Mouse (Mus musculus) heart, postnatal 14 days (tissue): Measurements from ENCODE around the gene AI597479. TPM values are rescaled to one million over a fixed set of nuclear protein-coding genes. Genes with fewer than 3 reads are reported as not detected.

Source experiments
- DNase-seq, 2 experiments: peaks; one replicate each; pipeline ENCODE4 v3.0.0; 2021 to 2022
- intact Hi-C: fragments of 180-260 bp; cut with DNase I; formaldehyde crosslinking; loops from one replicate; pipeline ENCODE4 v1.15.1; 2025
- total RNA-seq, 2 experiments: library from RNA; stranded (reverse); gene quantifications; 2 replicates each; pipeline ENCODE4 v1.2.3; 2021

AI597479 gene
- total RNA-seq, 2 experiments from 2014 or later = 15.3 to 15.4 TPM

DNA sequence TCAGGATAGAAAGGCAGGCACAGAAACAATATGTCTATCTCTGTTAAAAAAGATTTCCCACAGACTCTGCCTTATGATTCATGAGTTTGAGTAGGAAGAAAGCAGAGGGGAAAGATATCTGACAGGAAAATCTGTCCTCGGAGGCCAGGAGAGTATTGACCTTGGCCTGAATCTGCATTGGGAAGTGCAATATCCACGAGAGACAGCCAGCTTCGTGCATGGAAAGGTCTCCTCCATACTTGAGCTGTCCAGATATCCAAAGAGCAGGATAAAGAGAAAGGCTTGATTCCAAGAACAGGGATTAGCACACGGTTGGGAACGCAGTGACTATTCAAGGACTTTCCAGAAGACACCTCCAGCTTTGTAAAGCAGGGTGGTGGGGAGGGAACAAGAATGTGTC is 55.0 kb downstream of the AI597479 start:
- intact Hi-C loops = no loop called here

DNA sequence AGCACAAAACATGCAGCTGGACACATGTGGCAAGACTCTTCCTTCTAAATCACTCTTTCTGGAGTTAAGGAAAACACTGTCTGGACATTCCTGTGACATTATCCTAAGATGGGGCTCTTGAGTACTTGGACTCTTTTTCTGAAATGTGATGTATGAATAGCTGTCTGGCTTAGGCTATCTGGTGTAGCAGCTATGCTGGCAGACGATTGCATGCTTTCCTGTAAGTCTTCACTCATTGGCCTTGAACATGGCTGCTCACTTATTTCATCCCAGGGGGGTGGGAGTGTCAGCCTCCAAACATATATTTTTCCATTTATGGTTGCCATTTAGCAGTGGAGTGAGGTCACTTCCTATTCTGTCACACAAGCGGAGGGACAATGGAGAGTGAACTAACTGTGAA is 56.0 kb downstream of the AI597479 start:
- intact Hi-C loops = no loop called here
- DNase-seq = no peak

More for the DNA sequence above, 55.0 kb downstream of the AI597479 start:
- DNase-seq = no peak

GRCm38 (mm10) chr1:43157907-43158306 is 59.4 kb downstream of the AI597479 start:
- no peak for DNase-seq
- intact Hi-C loops = no loop called here

- DNase-seq = no peak
- intact Hi-C loops = no loop called here
These were observed 60.9 kb downstream of the AI597479 start for GRCm38 (mm10) chr1:43159429-43159828.

GRCm38 (mm10) chr1:43162394-43162793 is 63.9 kb downstream of the AI597479 start:
- no peak for DNase-seq
- intact Hi-C loops = no loop called here

DNA sequence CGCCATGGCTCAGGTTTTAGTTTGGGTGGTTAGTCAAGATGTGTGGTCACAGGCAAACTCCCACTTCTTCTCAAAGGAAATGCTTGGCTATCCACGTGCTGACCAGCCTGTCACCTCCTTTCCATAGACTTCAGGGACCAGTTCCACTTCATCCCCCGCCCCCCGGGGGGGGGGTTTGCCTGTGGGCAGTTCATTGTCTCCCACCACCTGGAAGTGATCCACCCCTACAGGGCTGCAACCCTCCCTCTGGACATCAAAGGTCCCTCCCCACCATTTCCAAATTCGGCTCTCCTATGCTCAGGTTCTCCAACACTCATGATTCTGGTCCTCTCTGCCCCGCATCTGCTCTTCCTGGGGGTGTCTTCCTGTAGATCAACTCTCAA is 64.6 kb downstream of the AI597479 start:
- no peak for DNase-seq
- intact Hi-C loops = no loop called here

- DNase-seq = peak; percentile 76 to 77
- intact Hi-C loops = no loop called here
These were observed 65.2 kb downstream of the AI597479 start for GRCm38 (mm10) chr1:43163467-43164418.

GRCm38 (mm10) chr1:43164582-43164981 is 66.1 kb downstream of the AI597479 start:
- intact Hi-C loops = no loop called here
- no peak for DNase-seq

Other genes starting within 250 kb of the AI597479 start
- 10 to 100 TPM; 97.4 to 99.6 TPM for gene Mrps9, start 247.5 kb upstream of the AI597479 start, total RNA-seq
- 1 to 10 TPM in 1 of 2 experiments, under 1 TPM in 1; 0.36 to 1.1 TPM for gene Gpr45, start 145.8 kb upstream of the AI597479 start, total RNA-seq
- gene Tgfbrap1, start 73 bp upstream of the AI597479 start, total RNA-seq = 10 to 100 TPM; 13.9 to 15.7 TPM
- gene Fhl2, start 98.3 kb downstream of the AI597479 start, total RNA-seq = 1,000 to 10,000 TPM; 1,735 to 2,031 TPM